In genomic region chr1:57224425-57225104, GRCm38 (mm10) we compare ENCODE assay signal across 8 mouse cellular contexts.
DNase-seq lines count a peak whose midpoint lies in the region; ATAC-seq and TF ChIP-seq lines count a peak whose summit lies in the region.

No protein-coding gene starts in this region.

- intact Hi-C loops in left cerebral cortex, postnatal 14 days (cut with DNase I), result no loop called here

- TF ChIP-seq POLR2A in cerebellum, adult 2 months (IDR thresholded peaks at IDR 0.05; ENCODE audit: borderline replicate concordance, insufficient read depth, low read length), result no peak

- WGBS in hindbrain, embryonic 15.5 days, result 60% methylated on average over 10 of the region's 10 CpGs
- WGBS in hindbrain, embryonic 11.5 days, result 89% methylated on average over 10 of the region's 10 CpGs
- WGBS in cerebellum, adult 2 months, result 8% methylated on average over 10 of the region's 10 CpGs

- no peaks in the 10 kb centered on the region for H3K36me3 ChIP-seq in hindbrain, embryonic 15.5 days
- H3K36me3 ChIP-seq in hindbrain, embryonic 11.5 days (ENCODE audit: control insufficient read depth, insufficient read depth, low read length), result no peaks in the 10 kb centered on the region

- H3K27me3 ChIP-seq in hindbrain, embryonic 15.5 days, result no peaks in the 10 kb centered on the region
- H3K27me3 ChIP-seq in hindbrain, embryonic 11.5 days (ENCODE audit: control insufficient read depth, insufficient read depth, low read length), result no peaks in the 10 kb centered on the region
- no peaks in the 10 kb centered on the region for H3K27me3 ChIP-seq in cerebellum, adult 2 months (ENCODE audit: control insufficient read depth, insufficient read depth, low read length)

- peak overlapping the region; percentile 13; the same call in 1 of the 2 replicates for H3K4me3 ChIP-seq in hindbrain, embryonic 15.5 days
- H3K4me3 ChIP-seq in hindbrain, embryonic 11.5 days (ENCODE audit: low read depth, low read length), result no peak overlapping the region
- peak overlapping the region; percentile 11 for H3K4me3 ChIP-seq in cerebellum, adult 2 months (replicated peaks; ENCODE audit: insufficient read depth, low read depth, low read length)

- H3K4me2 ChIP-seq in hindbrain, embryonic 15.5 days, result peak overlapping the region; percentile 35
- H3K4me2 ChIP-seq in hindbrain, embryonic 11.5 days (replicated peaks; ENCODE audit: low read depth, low read length), result no peak overlapping the region

- no peak for TF ChIP-seq CTCF in cerebellum, adult 2 months (IDR thresholded peaks at IDR 0.05; ENCODE audit: borderline replicate concordance, insufficient read depth, low read depth, low read length)

- peak; percentile 79 for ATAC-seq in hindbrain, embryonic 15.5 days (ENCODE audit: low FRiP score, low read depth)
- ATAC-seq in hindbrain, embryonic 11.5 days (ENCODE audit: low FRiP score), result no peak
- ATAC-seq in megakaryocyte-erythroid progenitor cell, adult 5-6 weeks (replicated peaks; ENCODE audit: low FRiP score, low TSS enrichment, poor library complexity, severe bottlenecking), result no peak

- H3K9ac ChIP-seq in hindbrain, embryonic 15.5 days, result no peak overlapping the region
- H3K9ac ChIP-seq in hindbrain, embryonic 11.5 days (ENCODE audit: low read depth, low read length), result no peak overlapping the region

- peak overlapping the region; percentile 53 for H3K27ac ChIP-seq in hindbrain, embryonic 15.5 days (replicated peaks)
- H3K27ac ChIP-seq in hindbrain, embryonic 11.5 days (ENCODE audit: low read depth, low read length), result no peak overlapping the region
- no peak overlapping the region for H3K27ac ChIP-seq in cerebellum, adult 2 months (ENCODE audit: insufficient read depth, low read length)

- 0 out of 2 replicates have a peak, but pooled peaks cover 2% of the 10 kb centered on the region for H3K4me1 ChIP-seq in hindbrain, embryonic 15.5 days (replicated peaks)
- no peaks in the 10 kb centered on the region for H3K4me1 ChIP-seq in hindbrain, embryonic 11.5 days (replicated peaks; ENCODE audit: control insufficient read depth, insufficient read depth, low read length)
- peaks cover 5% of the 10 kb centered on the region; the same call in 1 of the 2 replicates for H3K4me1 ChIP-seq in cerebellum, adult 2 months (ENCODE audit: control insufficient read depth, insufficient read depth, low read length)

- no peaks in the 10 kb centered on the region for H3K9me3 ChIP-seq in hindbrain, embryonic 15.5 days
- H3K9me3 ChIP-seq in hindbrain, embryonic 11.5 days (ENCODE audit: control insufficient read depth, low read length), result no peaks in the 10 kb centered on the region

- DNase-seq in hindbrain, embryonic 11.5 days (ENCODE audit: low spot score), result no peak
- DNase-seq in cerebellum, adult 2 months, result peak; percentile 20 to 33
- peak; percentile 65 to 76 for DNase-seq in frontal cortex, postnatal 36 days (ENCODE audit: low spot score in 2 of 2)
- DNase-seq in left cerebral cortex, postnatal 14 days (ENCODE audit: low spot score in 2 of 2), result peak; percentile 70 to 85
- DNase-seq in kidney, postnatal 14 days, result no peak
- no peak for DNase-seq in embryo, embryonic 10 days (ENCODE audit: low spot score)

Comparison
In these comparisons a context has a peak if more than half of its experiments do, and no peak if none do; other contexts are left out.
1. DNase-seq: peak in cerebellum, adult 2 months (2 of 2), frontal cortex, postnatal 36 days (2 of 2) and left cerebral cortex, postnatal 14 days (2 of 2); none in hindbrain, embryonic 11.5 days (single experiment), kidney, postnatal 14 days (single experiment) and embryo, embryonic 10 days (single experiment).